Mouse (Mus musculus) kidney, postnatal 10 days (tissue): ENCODE results near the gene Scarf2.

Experiments used
- DNase-seq: peaks from one replicate; pipeline ENCODE4 v3.0.0; 2021; ENCODE audit warnings: mixed read lengths

Scarf2 gene

DNA sequence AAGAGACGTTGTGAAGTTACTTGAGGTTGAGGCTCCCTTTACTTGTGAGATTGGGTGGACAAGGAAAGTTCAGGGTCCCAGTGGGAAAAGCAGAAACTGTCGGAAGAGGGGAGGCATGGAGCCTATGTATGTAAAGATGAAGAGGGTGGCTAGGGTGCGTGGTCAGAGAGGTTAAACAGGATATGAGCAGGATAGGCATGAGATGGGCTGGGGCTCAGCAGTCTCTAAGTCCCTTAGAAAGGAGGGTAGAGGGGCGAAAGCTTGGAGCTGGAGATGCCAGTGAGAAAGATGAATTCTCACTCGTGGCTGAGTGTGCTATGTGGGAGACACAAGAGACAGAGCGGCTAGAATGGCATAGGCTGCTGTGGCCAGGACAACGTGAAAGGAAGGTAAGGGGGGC, 35.7 kb downstream of the Scarf2 start, which contains the start of gene B830017H08Rik:
Gene B830017H08Rik (plus strand): TSS at position 301 of the 400 bp plus-strand sequence.
- no peak for DNase-seq

DNA sequence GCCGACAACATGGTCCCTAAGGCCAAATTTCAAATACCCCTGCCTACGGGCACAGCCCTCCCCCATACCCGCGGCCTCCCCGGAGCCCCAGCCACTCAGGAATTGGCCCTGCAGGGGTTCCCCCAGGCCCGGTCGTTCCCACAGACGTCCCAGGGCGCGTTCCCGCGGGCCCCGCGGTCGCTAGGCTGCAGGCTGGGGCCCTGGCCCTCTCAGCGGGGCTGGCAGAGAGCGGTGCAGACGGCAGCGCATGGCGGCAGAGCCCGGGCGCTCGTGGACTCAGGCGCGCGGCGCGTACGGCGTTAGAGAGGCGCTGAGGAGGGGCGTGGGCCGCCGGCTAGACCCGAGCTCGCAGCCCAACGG, 36.2 kb downstream of the Scarf2 start:
- DNase-seq: peak; percentile 40

DNA sequence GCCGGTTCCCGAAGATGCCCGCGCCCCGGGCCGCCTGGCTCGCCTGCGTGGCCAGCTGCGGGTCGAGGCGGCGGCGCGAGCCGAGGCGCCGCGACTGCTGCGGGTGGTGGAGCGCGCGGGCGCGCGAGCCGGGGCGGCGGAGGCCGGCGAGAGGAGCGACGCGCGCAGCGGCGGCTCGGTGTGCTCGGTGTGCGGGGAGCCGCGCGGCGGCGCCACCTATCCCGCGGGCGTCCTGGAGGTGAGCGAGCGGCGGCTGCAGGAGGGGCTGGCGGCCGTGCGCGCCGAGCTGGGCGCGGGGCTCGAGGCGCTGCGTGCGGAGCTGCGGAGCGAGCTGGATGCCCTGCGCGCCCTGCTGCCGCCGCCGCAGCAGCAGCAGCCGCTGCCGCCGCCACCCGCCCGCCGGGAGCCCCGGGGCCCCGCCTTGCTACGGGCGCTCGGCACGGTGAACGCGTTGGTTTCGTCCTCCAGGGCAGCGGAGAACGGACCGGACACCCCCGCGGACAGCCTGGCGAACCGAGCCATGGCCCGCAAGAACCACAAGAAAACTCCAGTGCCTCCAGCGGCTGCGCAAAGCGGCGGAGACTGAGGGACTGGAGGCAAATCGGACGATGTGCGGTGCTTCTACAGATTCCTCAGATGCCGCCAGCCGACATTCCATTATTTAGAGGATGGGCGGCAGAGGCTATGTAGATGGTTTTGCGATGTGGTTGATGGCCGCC, 36.8 kb downstream of the Scarf2 start:
- DNase-seq: peak; percentile 49

DNA sequence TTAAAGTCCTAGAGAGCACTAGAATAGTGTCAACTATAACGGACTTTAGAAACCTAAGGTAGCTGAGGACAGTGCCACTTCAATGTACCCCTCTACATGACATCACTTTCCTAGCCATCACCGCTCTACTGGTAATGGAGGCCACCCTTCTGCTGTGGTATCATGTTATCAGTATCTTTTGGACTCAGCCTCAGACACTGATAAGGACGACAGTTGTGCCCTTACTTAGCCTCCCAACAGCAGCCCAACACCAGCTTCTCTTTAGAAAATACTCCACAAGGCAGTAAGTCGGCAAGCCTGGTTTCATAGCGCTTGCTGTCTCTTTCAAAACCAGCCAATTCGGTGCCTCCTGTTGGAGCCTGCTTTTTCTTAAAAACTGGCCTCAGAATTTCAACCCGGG, 37.5 kb downstream of the Scarf2 start:
- DNase-seq: no peak

DNA sequence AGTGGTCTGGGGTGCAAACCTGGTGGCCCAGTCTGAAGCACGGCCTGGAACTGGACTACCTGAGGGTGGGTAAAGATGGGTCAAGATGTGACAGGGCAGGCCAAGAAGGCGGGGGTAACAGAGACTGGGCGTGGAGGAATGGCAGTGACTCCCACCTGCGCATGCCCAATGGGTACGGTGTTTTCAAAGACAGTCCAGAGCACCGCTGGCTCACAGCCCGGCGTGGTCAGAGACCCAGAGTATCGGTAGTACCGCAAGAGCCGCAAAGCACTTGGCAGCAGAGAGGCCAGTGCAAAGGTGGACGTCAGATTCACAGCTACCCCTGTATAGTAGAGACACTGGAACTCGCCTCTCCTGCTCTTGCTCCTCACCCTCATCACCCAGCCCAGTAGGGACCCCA, 38.4 kb downstream of the Scarf2 start:
- peak; percentile 33 for DNase-seq

DNA sequence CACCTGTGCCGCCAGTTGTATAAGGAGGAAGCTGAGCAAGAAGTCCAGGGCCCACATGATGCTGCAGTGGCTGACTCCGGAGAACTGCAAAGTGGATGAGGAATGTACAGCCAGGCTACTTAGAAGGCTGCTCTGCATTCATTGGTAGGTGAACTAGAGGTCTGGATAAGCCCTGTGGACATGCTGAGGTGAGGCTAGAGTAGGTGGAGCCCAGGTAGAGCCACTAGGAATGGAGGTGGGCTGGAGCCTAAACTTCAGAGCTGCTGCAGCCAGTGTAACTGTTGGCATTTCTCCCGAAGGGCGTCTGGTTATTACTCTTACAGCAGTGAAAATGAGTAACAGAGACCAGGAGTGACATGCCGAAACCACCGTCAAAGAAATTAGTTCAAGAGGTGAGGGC, 41.0 kb downstream of the Scarf2 start, which contains the start of gene Car15:
Gene Car15 (minus strand): TSS at position 314 of the 400 bp plus-strand sequence.
- peak; percentile 32 for DNase-seq

DNA sequence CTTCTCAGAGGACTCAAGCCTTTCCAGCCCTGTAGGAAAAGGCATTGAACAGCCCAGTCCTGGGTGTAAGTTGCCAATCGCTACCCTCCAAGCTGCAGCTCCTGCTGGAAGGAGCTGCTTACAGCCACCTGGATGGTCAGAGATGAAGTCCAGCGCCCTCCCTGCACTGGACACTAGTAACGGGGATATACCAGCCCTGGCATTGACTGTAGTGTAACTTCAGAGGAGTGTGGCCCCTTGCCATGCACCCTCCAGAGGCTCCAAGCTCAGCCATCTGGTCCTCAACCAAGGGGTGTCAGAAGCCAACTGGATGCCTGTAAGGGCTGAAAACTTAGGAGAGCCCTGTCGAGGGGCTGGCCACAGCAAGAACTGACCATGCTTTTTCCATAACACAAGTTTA, 42.9 kb downstream of the Scarf2 start:
- no peak for DNase-seq

DNA sequence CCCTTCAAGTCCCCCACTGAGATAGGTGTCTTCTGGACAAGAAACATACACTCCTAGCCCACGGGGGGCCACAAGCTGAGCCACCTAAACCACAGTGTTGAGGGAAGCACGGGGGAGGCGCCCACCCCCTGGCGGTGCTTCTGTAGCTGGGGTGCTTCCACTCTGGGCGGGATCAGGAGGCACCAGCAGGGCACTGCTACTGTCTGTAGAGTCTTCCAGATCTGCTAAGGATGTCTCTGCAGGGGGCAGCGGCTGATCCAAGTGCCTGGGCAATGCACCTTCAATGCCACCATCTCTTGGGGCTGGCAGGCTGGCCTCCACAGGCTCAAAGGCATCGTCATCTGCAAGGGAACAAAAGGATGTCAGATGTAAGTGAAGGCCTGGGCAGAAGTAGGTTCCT, 45.4 kb downstream of the Scarf2 start:
- DNase-seq: no peak

DNA sequence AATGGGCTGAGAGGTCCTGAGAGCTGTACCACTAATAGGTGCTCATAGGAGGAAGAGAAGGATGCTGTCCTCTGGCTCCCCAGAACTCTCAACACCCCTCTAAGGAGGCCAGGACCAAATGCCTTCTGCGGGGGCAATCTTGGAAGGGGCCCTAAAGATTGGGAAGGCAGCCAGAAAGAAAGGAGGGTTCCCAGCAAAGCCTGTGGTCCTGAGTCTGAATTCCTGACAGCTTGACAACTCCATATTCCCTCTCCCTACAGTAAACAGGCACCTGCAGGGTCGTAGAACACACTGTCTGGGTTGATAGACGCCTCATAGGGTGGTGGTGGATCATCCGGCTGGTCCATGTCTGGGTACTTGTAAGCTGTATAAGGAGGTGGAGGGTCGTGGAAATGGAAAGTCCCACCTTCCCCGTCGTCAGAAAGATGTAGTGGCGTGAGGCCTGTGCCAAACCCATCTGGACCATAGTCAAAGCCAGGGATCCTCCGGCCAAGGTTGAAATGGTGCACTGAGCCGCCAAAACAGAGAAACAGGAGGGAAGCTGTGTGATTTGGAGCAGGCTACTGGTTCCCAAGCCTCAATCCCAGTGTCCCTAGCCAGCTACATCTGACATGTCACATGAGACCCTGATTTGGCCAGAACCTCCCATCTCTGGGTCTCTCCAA, 46.8 kb downstream of the Scarf2 start:
- no peak for DNase-seq

DNA sequence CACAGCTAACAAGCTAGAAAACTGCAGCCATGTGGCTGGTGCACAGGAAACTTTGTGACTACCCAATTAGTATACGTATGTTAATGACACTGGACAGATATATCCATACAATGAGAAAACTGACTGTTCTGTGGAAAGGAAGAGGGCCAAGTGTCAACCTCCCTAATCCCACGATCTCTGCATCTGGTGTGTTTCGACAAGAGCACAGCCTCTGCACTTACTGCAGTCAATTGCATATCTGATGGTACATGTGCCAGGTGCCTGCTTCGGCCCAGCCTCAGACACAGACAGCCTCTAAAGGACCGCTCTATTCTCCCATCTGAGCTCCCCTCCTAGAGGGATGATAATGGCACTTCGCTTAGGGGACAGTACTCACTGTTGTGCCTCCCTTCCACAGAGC, 51.3 kb downstream of the Scarf2 start:
- DNase-seq: no peak

DNA sequence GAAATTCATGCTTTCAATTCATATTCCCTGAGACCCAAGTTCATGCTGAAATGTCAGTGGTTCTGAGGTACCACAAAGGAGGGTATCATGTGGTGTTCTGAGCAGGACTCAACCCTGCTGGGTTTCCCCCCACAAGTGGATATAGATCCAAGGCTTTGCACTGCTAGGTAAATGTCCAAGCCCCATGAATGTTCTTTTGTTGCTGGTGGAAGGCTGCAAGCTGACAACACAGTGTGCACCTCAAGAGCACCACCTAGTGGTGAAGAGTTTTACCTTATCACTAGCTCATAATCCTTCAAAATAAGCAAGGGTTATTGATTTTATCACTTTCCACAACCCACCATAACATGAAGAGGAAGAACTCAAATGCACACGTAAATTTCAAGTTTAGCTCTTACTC, 51.8 kb downstream of the Scarf2 start:
- peak; percentile 67 for DNase-seq

DNA sequence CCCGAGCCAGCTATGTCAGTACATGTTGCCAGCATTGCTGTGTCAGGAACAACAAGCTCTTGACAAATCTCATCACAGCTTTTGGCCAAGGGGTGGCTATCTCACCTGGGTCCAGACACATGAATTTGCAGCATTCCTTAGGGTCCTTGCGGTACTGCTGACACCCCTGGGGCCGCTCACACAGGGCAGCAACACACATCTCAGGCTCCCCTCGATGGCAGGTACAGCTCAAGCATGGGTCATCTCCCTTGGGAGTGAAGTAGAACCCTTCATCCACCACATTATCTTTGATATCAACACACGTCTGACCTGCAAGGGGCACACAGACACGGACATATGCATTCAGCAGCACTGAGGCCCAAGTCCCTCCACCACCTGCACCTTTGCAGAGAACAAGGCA, 52.4 kb downstream of the Scarf2 start:
- no peak for DNase-seq

DNA sequence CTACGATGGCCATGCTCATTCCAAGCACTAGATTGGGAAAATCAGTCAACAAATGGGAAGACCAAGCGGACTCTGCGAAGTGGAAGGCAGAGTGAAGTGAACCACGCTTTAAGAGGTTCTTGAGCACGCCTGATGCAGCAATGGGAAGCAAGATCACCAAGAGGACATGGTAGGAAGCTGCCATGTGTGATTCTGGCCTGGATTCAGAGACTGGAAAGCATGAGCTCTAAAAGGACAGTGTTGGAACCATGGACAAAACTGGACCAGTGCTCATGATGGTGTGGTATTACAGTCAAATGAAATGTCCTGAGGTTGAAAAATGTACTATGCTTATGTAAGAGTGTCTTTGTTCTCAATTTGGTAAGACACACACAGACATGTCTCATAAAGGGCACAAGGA, 54.2 kb downstream of the Scarf2 start:
- no peak for DNase-seq

DNA sequence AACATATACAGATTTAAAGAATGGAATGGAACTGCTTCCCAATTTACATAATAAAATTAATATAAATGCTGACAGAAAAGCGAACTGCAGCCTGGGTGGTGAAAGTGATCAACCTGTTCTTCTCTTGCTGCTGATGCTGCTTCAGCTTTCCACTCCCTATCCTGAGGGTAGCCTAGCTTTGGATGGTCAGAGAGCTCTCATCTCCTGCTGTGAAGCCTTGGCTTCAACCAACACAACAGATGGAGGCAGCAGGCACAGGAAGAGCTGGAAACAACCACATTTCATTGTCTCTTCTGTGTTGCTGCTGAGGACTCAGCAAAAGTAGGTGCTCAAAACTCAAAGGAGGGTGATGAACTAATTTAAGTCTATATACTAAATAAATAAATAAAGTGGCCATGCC, 54.8 kb downstream of the Scarf2 start:
- DNase-seq: no peak

DNA sequence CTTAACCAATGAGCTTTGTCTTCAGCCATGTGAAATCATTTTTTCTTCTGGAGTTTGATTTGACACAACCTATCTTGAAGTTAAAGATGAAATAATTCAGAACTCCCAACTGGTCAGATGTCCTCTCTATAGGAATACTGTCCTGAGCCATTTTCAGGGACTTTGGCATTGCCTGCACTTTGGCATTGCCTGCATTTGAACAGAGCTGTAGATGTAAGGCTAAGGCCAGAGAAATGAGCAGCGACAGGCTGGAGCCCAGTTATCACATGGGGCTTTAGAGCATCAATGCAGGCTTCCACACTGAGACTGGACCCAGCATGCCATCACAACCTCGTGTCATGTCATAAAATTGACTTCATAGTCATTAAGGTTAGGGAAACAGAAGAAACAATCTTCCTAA, 56.2 kb downstream of the Scarf2 start:
- no peak for DNase-seq

DNA sequence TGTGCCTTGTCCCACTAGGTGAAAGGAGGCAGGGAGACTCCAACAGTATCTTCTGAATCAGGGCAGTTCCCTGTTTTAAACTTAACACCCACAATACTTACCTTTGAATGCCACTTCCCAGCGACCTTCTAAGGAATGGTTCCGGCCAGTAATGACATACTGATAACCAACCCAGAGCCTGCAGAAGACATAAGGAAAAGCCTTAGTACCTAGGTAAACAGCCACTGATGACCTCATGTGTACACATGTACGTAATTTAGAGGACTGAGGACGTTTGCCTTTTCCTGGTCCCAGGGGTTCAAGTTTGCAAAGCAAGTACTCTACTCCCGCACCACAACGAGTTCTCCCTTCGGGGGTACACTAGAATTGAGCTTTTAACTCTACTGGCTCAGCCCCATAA, 60.1 kb downstream of the Scarf2 start:
- DNase-seq: no peak
